Mouse (Mus musculus) mesoderm, embryonic 11.5 days (tissue): ENCODE measurements around the gene Gm49661.

ENCODE experiments used
- DNase-seq: peaks from one replicate; pipeline ENCODE4 v3.0.0-alpha.2; 2012; ENCODE audit warnings: low read depth, low spot score

Gm49661 gene

DNA sequence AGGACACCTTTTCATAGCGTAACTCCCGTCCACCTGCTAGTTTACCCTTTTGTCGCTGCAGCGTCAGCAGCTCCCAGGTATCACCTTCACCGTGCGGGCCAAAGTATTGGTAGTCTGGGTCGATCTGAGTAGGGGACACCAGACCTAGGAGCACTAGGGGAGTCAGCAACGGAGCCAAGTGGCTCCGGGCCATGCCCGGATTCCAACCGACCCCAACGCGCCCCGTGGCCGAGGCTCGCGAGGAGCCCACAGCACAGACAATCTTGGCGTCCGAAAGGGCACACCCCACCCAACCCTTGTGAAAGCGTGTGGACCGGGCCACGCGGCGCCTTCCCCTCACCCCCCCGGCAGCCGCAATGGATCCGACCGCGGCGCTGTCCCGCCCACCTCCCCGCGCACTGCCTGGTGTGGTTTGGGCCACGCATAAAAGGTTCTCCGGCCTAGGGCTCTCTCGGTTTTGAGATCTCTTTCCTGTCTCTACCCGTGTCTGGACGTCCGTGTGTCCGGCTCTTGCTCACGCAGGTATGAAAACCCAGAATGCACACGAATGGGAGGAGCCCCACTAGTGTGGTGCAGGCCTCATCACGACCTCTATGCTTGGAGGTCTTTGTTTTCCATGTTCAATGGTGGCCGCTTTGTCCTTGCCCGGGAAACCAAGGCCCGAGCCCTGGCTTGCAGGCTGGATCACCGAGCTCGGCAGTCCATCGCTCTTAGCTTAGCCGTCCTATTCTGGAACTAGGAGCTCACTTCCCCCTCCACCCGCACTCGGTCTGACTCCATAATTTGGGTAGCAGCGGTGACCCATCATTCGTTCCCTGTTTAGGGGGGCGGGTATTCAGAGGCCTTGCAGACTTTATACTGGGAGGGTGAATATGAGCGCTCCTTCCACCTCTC, at the start of gene Gm49661, which contains the start of the genes Prdx2 and Rnaseh2a:
Gene Gm49661 (minus strand): TSS at position 193 of the 894 bp plus-strand sequence.
Gene Prdx2 (plus strand): TSS at position 347 of the 894 bp plus-strand sequence.
Gene Rnaseh2a (minus strand): TSS at position 527 of the 894 bp plus-strand sequence.
- DNase-seq: peak; percentile 77

DNA sequence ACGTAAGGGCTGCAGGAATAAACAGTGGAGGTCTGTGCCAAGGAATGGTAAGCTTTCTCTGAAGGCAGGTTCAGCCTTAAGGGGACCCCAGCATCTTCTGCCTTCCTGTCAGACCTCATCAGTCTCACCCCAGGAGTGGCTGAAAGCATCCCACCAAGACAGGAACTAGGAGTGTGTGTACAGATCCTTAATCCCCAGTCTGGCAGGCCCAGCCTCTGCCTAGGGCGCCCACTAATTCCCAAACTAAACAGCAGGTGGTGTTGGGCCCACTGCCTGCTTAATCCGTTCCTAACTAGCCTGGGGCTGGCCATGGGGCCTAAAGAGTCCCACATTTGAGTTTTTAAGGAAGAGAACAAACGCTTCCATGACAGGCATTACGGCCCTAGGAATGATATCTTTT, 48.0 kb upstream of the Gm49661 start:
- no peak for DNase-seq

- no peak for DNase-seq
Measured at GRCm38 (mm10) chr8:85016724-85017123, 47.5 kb upstream of the Gm49661 start.

DNA sequence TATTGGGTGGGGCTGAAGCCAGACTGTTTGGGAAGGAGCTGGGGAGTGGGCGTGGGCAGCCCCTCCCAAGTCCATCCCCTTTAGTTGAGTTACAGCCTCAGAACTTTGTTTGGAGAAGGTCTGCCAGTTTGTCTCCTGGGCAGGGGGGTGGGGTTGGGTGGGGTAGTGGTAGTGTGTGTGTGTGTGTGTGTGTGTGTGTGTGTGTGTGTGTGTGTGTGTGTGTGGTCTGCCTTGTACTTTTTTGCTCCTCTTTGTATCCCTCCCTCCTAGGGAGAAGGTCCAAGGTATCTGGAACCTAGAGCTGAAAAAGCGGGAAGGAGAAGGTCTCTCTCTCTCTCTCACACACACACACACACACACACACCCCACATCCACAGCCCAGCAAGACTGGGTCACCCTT, 45.2 kb upstream of the Gm49661 start, which contains the start of gene Best2:
Gene Best2 (minus strand): TSS at position 101 of the 400 bp plus-strand sequence.
- no peak for DNase-seq

- DNase-seq: peak; percentile 85
Measured at GRCm38 (mm10) chr8:85013230-85013840, 44.1 kb upstream of the Gm49661 start.

DNA sequence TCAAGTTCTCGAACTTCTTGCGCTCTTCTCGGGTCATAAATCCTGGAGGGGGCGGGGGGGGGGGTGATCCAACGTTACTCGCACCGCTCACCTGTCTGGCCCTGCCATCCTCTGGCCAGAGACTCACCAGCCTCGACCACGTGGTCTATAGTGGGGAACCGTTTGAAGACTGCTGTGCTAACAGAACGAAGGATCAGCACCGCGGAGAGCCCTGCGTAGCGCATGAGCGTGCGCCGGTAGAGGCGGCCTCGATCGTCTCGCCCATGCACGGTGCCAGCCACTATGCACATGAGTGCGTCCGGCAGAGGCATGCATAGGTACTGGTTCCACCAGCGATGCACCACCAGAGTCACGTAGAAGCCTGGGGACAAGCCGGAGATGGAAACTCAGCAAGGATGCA, 42.0 kb upstream of the Gm49661 start:
- DNase-seq: peak; percentile 19

GRCm38 (mm10) chr8:85007686-85008085, 38.5 kb upstream of the Gm49661 start:
- peak; percentile 28 for DNase-seq

- peak; percentile 91 for DNase-seq
Measured at GRCm38 (mm10) chr8:84997649-84998295, 28.5 kb upstream of the Gm49661 start.

- no peak for DNase-seq
Measured at GRCm38 (mm10) chr8:84996978-84997377, 27.7 kb upstream of the Gm49661 start.

DNA sequence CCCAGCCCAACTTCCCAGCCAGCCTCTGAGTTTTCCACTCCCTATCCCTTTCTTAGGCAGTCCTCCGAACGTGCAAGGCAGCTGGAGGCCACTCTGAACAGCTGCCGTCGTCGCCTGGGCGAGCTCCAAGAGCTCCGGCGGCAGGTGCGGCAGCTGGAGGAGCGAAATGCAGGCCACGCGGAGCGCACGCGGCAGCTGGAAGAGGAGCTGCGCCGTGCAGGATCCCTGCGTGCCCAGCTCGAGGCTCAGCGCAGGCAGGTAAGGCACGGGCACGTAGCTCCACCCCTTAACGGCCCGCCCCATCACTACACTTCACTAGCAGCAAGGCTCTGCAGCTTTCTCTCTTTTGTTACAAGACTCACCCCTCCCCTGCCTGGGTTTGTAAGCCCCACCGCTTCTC, 26.4 kb upstream of the Gm49661 start:
- DNase-seq: no peak

DNA sequence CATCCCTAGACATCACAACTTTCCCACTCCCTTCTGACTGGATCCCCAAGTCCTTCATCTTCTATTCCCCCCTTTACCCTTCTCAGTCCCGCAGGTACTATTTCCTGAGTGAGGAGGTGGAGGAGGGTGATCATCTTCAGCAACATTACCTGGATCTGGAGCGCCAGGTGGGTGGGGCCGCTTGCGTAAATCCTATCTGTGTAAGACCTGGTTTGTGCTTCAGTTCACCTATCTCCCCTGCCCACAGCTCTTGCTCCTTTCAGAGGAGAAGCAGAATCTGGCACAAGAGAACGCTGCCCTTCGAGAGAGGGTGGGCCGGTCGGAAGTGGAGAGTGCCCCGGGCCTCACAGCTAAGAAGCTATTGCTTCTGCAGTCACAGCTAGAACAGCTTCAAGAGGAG, 25.1 kb upstream of the Gm49661 start:
- no peak for DNase-seq

GRCm38 (mm10) chr8:84990836-84991235, 21.6 kb upstream of the Gm49661 start:
- no peak for DNase-seq

DNA sequence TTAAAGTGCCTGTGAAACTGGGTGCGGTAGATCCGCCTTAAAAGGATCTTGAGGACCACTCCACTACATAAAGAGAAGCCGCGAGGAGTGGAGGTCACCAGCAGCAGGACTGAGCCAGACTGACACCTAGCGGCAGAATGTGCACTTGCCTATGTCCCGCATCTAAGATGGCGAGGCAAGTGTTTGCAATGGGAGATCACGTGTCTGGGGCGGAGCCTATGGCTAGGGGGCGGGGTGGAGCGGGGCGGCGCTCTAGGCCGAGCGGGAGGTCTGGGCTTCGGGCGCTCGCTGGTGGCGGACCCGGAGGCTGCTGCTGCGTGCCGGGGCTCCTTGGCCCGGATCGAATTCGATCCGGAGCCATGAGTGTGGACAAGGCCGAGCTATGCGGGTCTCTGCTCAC, 21.1 kb upstream of the Gm49661 start, which contains the start of gene Hook2:
Gene Hook2 (plus strand): TSS at position 255 of the 400 bp plus-strand sequence.
- peak; percentile 99 for DNase-seq

DNA sequence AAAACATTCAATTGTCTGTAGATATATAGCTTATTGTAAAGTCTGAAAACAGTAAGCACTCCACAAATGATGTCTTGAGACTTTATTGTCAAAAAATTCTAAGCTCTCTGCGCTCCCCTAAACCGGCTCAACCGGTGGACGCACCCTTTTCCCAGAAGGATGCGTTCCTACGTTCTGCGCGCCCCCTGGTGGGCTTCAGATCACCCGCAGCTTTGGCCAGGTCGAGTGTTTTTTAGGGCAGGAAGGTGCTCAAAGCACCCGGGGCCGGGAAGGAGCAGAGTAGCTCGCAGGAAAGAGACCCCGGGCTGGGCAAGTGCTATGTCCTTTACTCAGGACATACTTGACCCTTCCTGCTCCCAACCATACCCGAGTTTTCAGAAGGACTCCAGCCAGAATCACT, 20.6 kb upstream of the Gm49661 start:
- peak; percentile 93 for DNase-seq

DNA sequence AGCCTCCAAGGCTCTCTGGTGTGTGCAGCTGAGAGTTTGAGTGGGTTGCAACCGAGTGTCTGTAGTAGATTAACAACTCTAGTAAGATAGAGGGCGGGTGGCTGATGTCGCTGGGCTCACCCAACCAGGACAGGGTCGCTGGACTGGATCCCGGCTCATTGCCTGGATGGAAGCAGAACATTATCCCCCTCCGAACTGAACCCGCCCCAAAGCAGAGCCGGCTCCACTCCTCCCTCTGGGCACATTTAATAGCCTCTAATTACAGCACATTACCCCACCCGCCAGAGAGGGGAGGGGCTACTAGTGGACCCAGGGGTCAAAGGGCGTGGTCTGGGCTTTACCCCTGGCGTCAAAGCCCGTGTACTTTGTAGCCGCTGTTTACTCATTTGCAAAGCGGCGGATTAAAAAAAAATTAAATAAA, 20.1 kb upstream of the Gm49661 start:
- no peak for DNase-seq

- DNase-seq: no peak
Measured at GRCm38 (mm10) chr8:84987903-84988302, 18.7 kb upstream of the Gm49661 start.

DNA sequence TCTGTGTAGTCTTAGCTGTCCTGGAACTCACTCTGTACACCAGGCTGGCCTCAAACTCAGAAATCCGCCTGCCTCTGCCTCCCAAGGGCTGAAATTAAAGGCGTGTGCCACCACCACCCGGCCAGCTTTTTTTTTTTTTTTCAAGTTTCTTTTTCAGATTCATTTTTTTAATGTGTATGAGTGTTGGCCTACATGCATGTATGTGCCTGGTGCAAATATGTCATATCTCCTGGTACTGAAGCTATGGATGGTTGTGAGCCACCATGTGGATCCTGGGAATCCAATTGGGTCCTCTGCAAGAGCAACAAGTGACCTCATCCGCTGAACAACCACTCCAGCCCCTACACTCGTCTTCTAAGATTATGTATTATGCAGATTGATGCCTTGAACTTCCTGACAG, 18.2 kb upstream of the Gm49661 start:
- DNase-seq: no peak

- DNase-seq: no peak
Measured at GRCm38 (mm10) chr8:84986379-84986945, 17.2 kb upstream of the Gm49661 start.

GRCm38 (mm10) chr8:84985684-84986378, 16.6 kb upstream of the Gm49661 start:
- peak; percentile 81 for DNase-seq

- no peak for DNase-seq
Measured at GRCm38 (mm10) chr8:84985049-84985683, 15.9 kb upstream of the Gm49661 start.
